Comparison of ENCODE assay signal across 8 mouse cellular contexts in genomic region chr11:102399610-102400072, GRCm38 (mm10). TPM values are rescaled to one million over a fixed set of nuclear protein-coding genes. Genes with fewer than 3 reads are reported as not detected.
A peak's percentile ranks its signal among the peaks of the same experiment; 100 is the strongest.
DNase-seq lines count a peak whose midpoint lies in the region; ATAC-seq and TF ChIP-seq lines count a peak whose summit lies in the region.

No protein-coding gene starts in this region.

- DNase-seq in heart, adult 9 months (ENCODE audit: low spot score in 2 of 2) = no peak
- peak; percentile 58 for DNase-seq in ZHBTc4 (ENCODE audit: low read depth, low spot score)
- DNase-seq in stomach, postnatal 0 days (ENCODE audit: low spot score) = peak; percentile 37
- DNase-seq in thymus, postnatal 25 days = no peak
- no peak for DNase-seq in thymus, adult 18-20 months

- H3K9me3 ChIP-seq in heart, embryonic 15.5 days (replicated peaks) = no peaks in the 10 kb centered on the region
- no peaks in the 10 kb centered on the region for H3K9me3 ChIP-seq in embryonic facial prominence, embryonic 12.5 days
- H3K9me3 ChIP-seq in limb, embryonic 13.5 days = no peaks in the 10 kb centered on the region
- no peaks in the 10 kb centered on the region for H3K9me3 ChIP-seq in stomach, postnatal 0 days (ENCODE audit: control insufficient read depth, low read length)

- peaks cover 69% of the 10 kb centered on the region for H3K27me3 ChIP-seq in heart, embryonic 15.5 days
- H3K27me3 ChIP-seq in embryonic facial prominence, embryonic 12.5 days = peaks cover 69% of the 10 kb centered on the region
- peaks cover 84% of the 10 kb centered on the region for H3K27me3 ChIP-seq in limb, embryonic 13.5 days
- H3K27me3 ChIP-seq in stomach, postnatal 0 days (ENCODE audit: control insufficient read depth, insufficient read depth, low read length) = 0 out of 2 replicates have a peak, but pooled peaks cover 5% of the 10 kb centered on the region

- no peak for ATAC-seq in heart, embryonic 15.5 days (replicated peaks; ENCODE audit: insufficient number of reproducible peaks, insufficient read depth, low FRiP score, low read depth)
- ATAC-seq in embryonic facial prominence, embryonic 12.5 days (ENCODE audit: insufficient number of reproducible peaks, insufficient read depth, low FRiP score, low TSS enrichment) = no peak
- no peak for ATAC-seq in limb, embryonic 13.5 days (ENCODE audit: low FRiP score, low read depth)
- no peak for ATAC-seq in stomach, postnatal 0 days (ENCODE audit: low FRiP score, low TSS enrichment)

- H3K4me2 ChIP-seq in heart, embryonic 15.5 days = peak overlapping the region; percentile 52
- H3K4me2 ChIP-seq in embryonic facial prominence, embryonic 12.5 days (replicated peaks) = peak overlapping the region; percentile 58
- peak overlapping the region; percentile 66 for H3K4me2 ChIP-seq in limb, embryonic 13.5 days (replicated peaks)
- peak overlapping the region; percentile 57 for H3K4me2 ChIP-seq in stomach, postnatal 0 days (replicated peaks; ENCODE audit: low read depth)

- no peak for TF ChIP-seq CTCF in stomach, postnatal 0 days (IDR thresholded peaks at IDR 0.05; ENCODE audit: low read depth)

- H3K9ac ChIP-seq in heart, embryonic 15.5 days = 0 out of 2 replicates have a peak overlapping the region, but pooled peaks have one; percentile 2
- peak overlapping the region; percentile 37 for H3K9ac ChIP-seq in embryonic facial prominence, embryonic 12.5 days
- peak overlapping the region; percentile 57 for H3K9ac ChIP-seq in limb, embryonic 13.5 days
- H3K9ac ChIP-seq in stomach, postnatal 0 days (ENCODE audit: low read length) = no peak overlapping the region

- peaks cover 20% of the 10 kb centered on the region for H3K4me1 ChIP-seq in heart, embryonic 15.5 days (replicated peaks)
- peaks cover 24% of the 10 kb centered on the region; the same call in 1 of the 2 replicates for H3K4me1 ChIP-seq in embryonic facial prominence, embryonic 12.5 days
- peaks cover 10% of the 10 kb centered on the region for H3K4me1 ChIP-seq in limb, embryonic 13.5 days
- no peaks in the 10 kb centered on the region; the same call in 1 of the 2 replicates for H3K4me1 ChIP-seq in stomach, postnatal 0 days (replicated peaks; ENCODE audit: control insufficient read depth, insufficient read depth)

- peaks cover 24% of the 10 kb centered on the region for H3K36me3 ChIP-seq in heart, embryonic 15.5 days
- H3K36me3 ChIP-seq in embryonic facial prominence, embryonic 12.5 days = peaks cover 26% of the 10 kb centered on the region
- peaks cover 30% of the 10 kb centered on the region for H3K36me3 ChIP-seq in limb, embryonic 13.5 days
- peaks cover 18% of the 10 kb centered on the region for H3K36me3 ChIP-seq in stomach, postnatal 0 days (ENCODE audit: control insufficient read depth, insufficient read depth, low read length)

- no peak overlapping the region for H3K27ac ChIP-seq in heart, embryonic 15.5 days
- H3K27ac ChIP-seq in embryonic facial prominence, embryonic 12.5 days = no peak overlapping the region
- no peak overlapping the region for H3K27ac ChIP-seq in limb, embryonic 13.5 days
- no peak overlapping the region for H3K27ac ChIP-seq in stomach, postnatal 0 days (replicated peaks)

- peak overlapping the region; percentile 30 for H3K4me3 ChIP-seq in heart, embryonic 15.5 days
- peak overlapping the region; percentile 32 for H3K4me3 ChIP-seq in embryonic facial prominence, embryonic 12.5 days
- peak overlapping the region; percentile 38 for H3K4me3 ChIP-seq in limb, embryonic 13.5 days
- peak overlapping the region; percentile 23 for H3K4me3 ChIP-seq in stomach, postnatal 0 days (ENCODE audit: low read depth, low read length)

- WGBS in heart, embryonic 15.5 days = 2% methylated on average over 34 of the region's 34 CpGs
- WGBS in embryonic facial prominence, embryonic 12.5 days = 1% methylated on average over 34 of the region's 34 CpGs
- WGBS in limb, embryonic 13.5 days = 2% methylated on average over 34 of the region's 34 CpGs
- WGBS in stomach, postnatal 0 days = 1% methylated on average over 34 of the region's 34 CpGs

- TF ChIP-seq EP300 in stomach, postnatal 0 days (optimal IDR thresholded peaks at IDR 0.05) = no peak

RNA-seq across cellular contexts. Expression of gene Rundc3a, which starts 6.4 kb away (rescaled TPM):
- 0.64 and 2.5 TPM in 2 replicates for polyA plus RNA-seq in heart, embryonic 15.5 days (2015; fragmentation: Nextera tagmentation; extraction: Ambion mirVana)
- 15.9 and 20.4 TPM in 2 replicates for polyA plus RNA-seq in embryonic facial prominence, embryonic 12.5 days (2016; fragmentation: Nextera tagmentation; extraction: Ambion mirVana)
- 1.3 and 1.4 TPM in 2 replicates for polyA plus RNA-seq in limb, embryonic 13.5 days (2015; fragmentation: Nextera tagmentation; extraction: Ambion mirVana)
- polyA plus RNA-seq in stomach, postnatal 0 days (2015; fragmentation: Nextera tagmentation; extraction: Ambion mirVana) = 5.1 and 5.9 TPM in 2 replicates

RNA-seq across cellular contexts. Expression of gene Slc25a39, which starts 8.1 kb away (rescaled TPM):
- polyA plus RNA-seq in heart, embryonic 15.5 days (2015; fragmentation: Nextera tagmentation; extraction: Ambion mirVana) = 293 and 321 TPM in 2 replicates
- 188 and 189 TPM in 2 replicates for polyA plus RNA-seq in embryonic facial prominence, embryonic 12.5 days (2016; fragmentation: Nextera tagmentation; extraction: Ambion mirVana)
- 173 and 180 TPM in 2 replicates for polyA plus RNA-seq in limb, embryonic 13.5 days (2015; fragmentation: Nextera tagmentation; extraction: Ambion mirVana)
- polyA plus RNA-seq in stomach, postnatal 0 days (2015; fragmentation: Nextera tagmentation; extraction: Ambion mirVana) = 189 and 200 TPM in 2 replicates

RNA-seq across cellular contexts. Expression of gene Grn, which starts 30.5 kb away (rescaled TPM):
- polyA plus RNA-seq in heart, embryonic 15.5 days (2015; fragmentation: Nextera tagmentation; extraction: Ambion mirVana) = 198 and 242 TPM in 2 replicates
- 116 and 126 TPM in 2 replicates for polyA plus RNA-seq in embryonic facial prominence, embryonic 12.5 days (2016; fragmentation: Nextera tagmentation; extraction: Ambion mirVana)
- 141 and 149 TPM in 2 replicates for polyA plus RNA-seq in limb, embryonic 13.5 days (2015; fragmentation: Nextera tagmentation; extraction: Ambion mirVana)
- polyA plus RNA-seq in stomach, postnatal 0 days (2015; fragmentation: Nextera tagmentation; extraction: Ambion mirVana) = 126 and 142 TPM in 2 replicates

RNA-seq across cellular contexts. Expression of gene Slc4a1, which starts 33.6 kb away (rescaled TPM):
- polyA plus RNA-seq in heart, embryonic 15.5 days (2015; fragmentation: Nextera tagmentation; extraction: Ambion mirVana) = 20.2 and 31.9 TPM in 2 replicates
- 24.5 and 26.4 TPM in 2 replicates for polyA plus RNA-seq in embryonic facial prominence, embryonic 12.5 days (2016; fragmentation: Nextera tagmentation; extraction: Ambion mirVana)
- 7.2 and 11.7 TPM in 2 replicates for polyA plus RNA-seq in limb, embryonic 13.5 days (2015; fragmentation: Nextera tagmentation; extraction: Ambion mirVana)
- 0.72 and 1.1 TPM in 2 replicates for polyA plus RNA-seq in stomach, postnatal 0 days (2015; fragmentation: Nextera tagmentation; extraction: Ambion mirVana)

RNA-seq across cellular contexts. Expression of gene Fam171a2, which starts 47.8 kb away (rescaled TPM):
- polyA plus RNA-seq in heart, embryonic 15.5 days (2015; fragmentation: Nextera tagmentation; extraction: Ambion mirVana) = 2.7 and 5.7 TPM in 2 replicates
- 13.5 and 15.3 TPM in 2 replicates for polyA plus RNA-seq in embryonic facial prominence, embryonic 12.5 days (2016; fragmentation: Nextera tagmentation; extraction: Ambion mirVana)
- polyA plus RNA-seq in limb, embryonic 13.5 days (2015; fragmentation: Nextera tagmentation; extraction: Ambion mirVana) = 4.4 and 4.8 TPM in 2 replicates
- polyA plus RNA-seq in stomach, postnatal 0 days (2015; fragmentation: Nextera tagmentation; extraction: Ambion mirVana) = 2.0 and 2.9 TPM in 2 replicates

Comparison
In these comparisons a context has a peak if more than half of its experiments do, and no peak if none do; other contexts are left out.
1. DNase-seq: peak in ZHBTc4 (single experiment) and stomach, postnatal 0 days (single experiment); none in heart, adult 9 months (0 of 2), thymus, postnatal 25 days (single experiment) and thymus, adult 18-20 months (0 of 2).
2. Peak in every context shown above with its lines, with median percentiles within 50 percentile points of each other: H3K4me2 ChIP-seq and H3K4me3 ChIP-seq.